Mouse (Mus musculus) ES-Bruce4 (cell line): ENCODE measurements at regions not wholly inside any gene's neighbourhood (a gene's known extent, or its start where the extent isn't known, plus 50 kb on each side); places are given as distances from the start of the nearest gene placed in this dataset.

Source experiments
- CTCF ChIP-seq: IDR thresholded peaks from one replicate; pipeline ENCODE4 v1.8.1; 2011; ENCODE audit warnings: low read depth, low read length
- EP300 ChIP-seq: IDR thresholded peaks from 2 replicates; pipeline ENCODE4 v1.6.1; 2011; ENCODE audit warnings: low read depth, low read length; ENCODE audit not compliant: insufficient read depth
- POLR2A ChIP-seq: IDR thresholded peaks from one replicate; pipeline ENCODE4 v1.8.1; 2011; ENCODE audit warnings: low read length; ENCODE audit not compliant: insufficient read depth

DNA sequence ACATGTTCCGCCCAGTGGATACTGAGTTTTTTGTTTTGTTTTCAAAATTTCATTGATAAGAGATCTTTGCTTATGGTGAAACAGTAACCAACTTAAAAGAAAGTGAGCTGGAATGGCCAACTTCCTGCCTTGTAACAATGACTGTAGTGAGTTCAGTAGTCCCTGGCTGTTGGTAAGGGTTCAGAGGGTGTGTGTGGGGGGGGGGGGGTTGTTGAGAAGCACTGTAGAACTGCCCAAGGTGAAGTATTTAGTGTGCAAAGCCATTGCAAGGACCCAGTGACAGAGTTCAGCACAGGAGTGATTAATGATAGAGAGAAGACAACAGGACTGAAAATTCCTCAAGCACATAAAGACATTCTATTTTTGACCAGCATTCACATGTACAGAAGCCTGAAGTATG is 477.7 kb upstream of the Zic4 start:
- TF ChIP-seq EP300 (no peak), CTCF (no peak), POLR2A (no peak)
